13 mouse cellular contexts compared by ENCODE assay signal in the genomic region with DNA sequence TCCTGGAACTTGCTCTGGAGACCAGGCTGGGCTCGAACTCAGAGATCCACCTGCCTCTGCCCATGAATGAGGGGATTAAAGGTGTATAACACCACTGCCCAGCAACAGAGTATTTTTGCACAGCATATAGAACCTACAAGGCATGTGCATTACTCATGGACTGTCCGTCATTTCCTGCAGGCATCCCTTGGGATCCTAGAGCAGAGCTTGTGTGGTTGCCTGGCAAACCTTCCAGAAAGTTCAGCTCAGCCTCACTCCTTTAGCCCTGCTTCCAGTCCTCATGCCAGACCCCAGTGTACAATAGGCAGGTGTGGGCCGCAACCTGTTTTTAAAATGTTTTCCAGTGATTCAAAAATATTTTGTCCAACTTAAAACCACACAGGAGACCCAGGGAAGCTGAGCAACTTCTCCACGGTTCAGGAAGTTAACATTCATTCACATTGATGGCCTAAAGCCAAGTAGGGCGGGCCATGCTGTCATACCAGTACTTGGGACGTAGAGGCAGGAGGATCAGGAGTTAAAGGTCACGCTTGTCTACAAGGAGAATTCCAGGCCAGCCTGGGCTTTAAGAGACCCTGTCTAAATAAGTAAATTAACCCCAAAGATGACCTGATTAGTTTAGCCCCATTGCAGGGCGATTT. TPM values are rescaled to one million over a fixed set of nuclear protein-coding genes. Genes with fewer than 3 reads are reported as not detected.
DNase-seq lines count a peak whose midpoint lies in the region; ATAC-seq and TF ChIP-seq lines count a peak whose summit lies in the region.
"Had no signal": no experiment of that assay in that cellular context is flagged by ENCODE, and none has a peak within 500 bp of the region (broad histone marks: within the 10 kb centered on the region; RNA-seq: fewer than 3 reads in every experiment).

No protein-coding gene starts in this region.

- H3K4me2 ChIP-seq in intestine, embryonic 16.5 days (ENCODE audit: low read depth, low read length) = no peak overlapping the region
- H3K4me2 ChIP-seq in intestine, embryonic 15.5 days (replicated peaks) = no peak overlapping the region
- no peak overlapping the region for H3K4me2 ChIP-seq in kidney, embryonic 16.5 days (replicated peaks; ENCODE audit: low read depth, low read length)
- H3K4me2 ChIP-seq in hindbrain, embryonic 14.5 days (replicated peaks) = no peak overlapping the region
- H3K4me2 ChIP-seq: heart, embryonic 13.5 days; neural tube, embryonic 12.5 days had no signal

- intact Hi-C loops in left cerebral cortex, adult 2 months (cut with DNase I) = no loop called here

- no peak overlapping the region for H3K27ac ChIP-seq in intestine, embryonic 16.5 days (ENCODE audit: low read length)
- H3K27ac ChIP-seq in intestine, embryonic 15.5 days = no peak overlapping the region
- no peak overlapping the region for H3K27ac ChIP-seq in kidney, embryonic 16.5 days (ENCODE audit: low read length)
- no peak overlapping the region for H3K27ac ChIP-seq in left cerebral cortex, adult 2 months
- no peak overlapping the region for H3K27ac ChIP-seq in hindbrain, embryonic 14.5 days
- H3K27ac ChIP-seq: heart, embryonic 13.5 days; neural tube, embryonic 12.5 days had no signal

- no peaks in the 10 kb centered on the region for H3K27me3 ChIP-seq in intestine, embryonic 16.5 days (replicated peaks; ENCODE audit: control insufficient read depth, insufficient read depth, low read length)
- no peaks in the 10 kb centered on the region for H3K27me3 ChIP-seq in intestine, embryonic 15.5 days (replicated peaks)
- H3K27me3 ChIP-seq in kidney, embryonic 16.5 days (ENCODE audit: insufficient read depth, low read length) = no peaks in the 10 kb centered on the region
- H3K27me3 ChIP-seq in hindbrain, embryonic 14.5 days (ENCODE audit: control insufficient read depth, insufficient read depth, low read length) = no peaks in the 10 kb centered on the region
- H3K27me3 ChIP-seq: heart, embryonic 13.5 days; neural tube, embryonic 12.5 days had no signal

- WGBS in intestine, embryonic 16.5 days = 55% methylated on average over 8 of the region's 8 CpGs
- 52% methylated on average over 8 of the region's 8 CpGs for WGBS in intestine, embryonic 15.5 days
- WGBS in kidney, embryonic 16.5 days = 48% methylated on average over 8 of the region's 8 CpGs
- 58% methylated on average over 8 of the region's 8 CpGs for WGBS in hindbrain, embryonic 14.5 days

- H3K9me3 ChIP-seq in intestine, embryonic 16.5 days (ENCODE audit: control insufficient read depth, low read length) = no peaks in the 10 kb centered on the region
- H3K9me3 ChIP-seq in intestine, embryonic 15.5 days = no peaks in the 10 kb centered on the region
- H3K9me3 ChIP-seq in kidney, embryonic 16.5 days (ENCODE audit: low read length) = no peaks in the 10 kb centered on the region
- no peaks in the 10 kb centered on the region for H3K9me3 ChIP-seq in hindbrain, embryonic 14.5 days (ENCODE audit: control insufficient read depth, low read length)
- H3K9me3 ChIP-seq: heart, embryonic 13.5 days; neural tube, embryonic 12.5 days had no signal

- H3K36me3 ChIP-seq in intestine, embryonic 16.5 days (ENCODE audit: control insufficient read depth, insufficient read depth, low read length) = no peaks in the 10 kb centered on the region
- H3K36me3 ChIP-seq in intestine, embryonic 15.5 days = no peaks in the 10 kb centered on the region
- H3K36me3 ChIP-seq in kidney, embryonic 16.5 days (ENCODE audit: insufficient read depth, low read length) = no peaks in the 10 kb centered on the region
- H3K36me3 ChIP-seq in hindbrain, embryonic 14.5 days (replicated peaks; ENCODE audit: control insufficient read depth, insufficient read depth) = no peaks in the 10 kb centered on the region
- H3K36me3 ChIP-seq: heart, embryonic 13.5 days; neural tube, embryonic 12.5 days had no signal

- peak; percentile 55; the same call in 1 of the 2 replicates for ATAC-seq in intestine, embryonic 16.5 days
- no peak for ATAC-seq in intestine, embryonic 15.5 days
- peak; percentile 42; the same call in 1 of the 2 replicates for ATAC-seq in kidney, embryonic 16.5 days (ENCODE audit: low FRiP score, low TSS enrichment)
- ATAC-seq in megakaryocyte progenitor cell, adult 5-6 weeks (replicated peaks; ENCODE audit: poor library complexity) = 0 out of 2 replicates have a peak, but pooled peaks have one; percentile 37
- no peak for ATAC-seq in hindbrain, embryonic 14.5 days (ENCODE audit: low FRiP score)
- ATAC-seq: forebrain, postnatal 0 days had no signal

- H3K4me3 ChIP-seq in intestine, embryonic 16.5 days (ENCODE audit: low read length) = no peak overlapping the region
- H3K4me3 ChIP-seq in intestine, embryonic 15.5 days (replicated peaks) = no peak overlapping the region
- no peak overlapping the region for H3K4me3 ChIP-seq in kidney, embryonic 16.5 days (ENCODE audit: low read length)
- no peak overlapping the region for H3K4me3 ChIP-seq in left cerebral cortex, adult 2 months
- no peak overlapping the region for H3K4me3 ChIP-seq in hindbrain, embryonic 14.5 days (replicated peaks; ENCODE audit: low read length)
- H3K4me3 ChIP-seq: heart, embryonic 13.5 days; neural tube, embryonic 12.5 days had no signal

- TF ChIP-seq CTCF in left cerebral cortex, adult 2 months (IDR thresholded peaks at IDR 0.05) = no peak

- peak; percentile 35 for DNase-seq in adrenal gland, postnatal 25 days
- DNase-seq in frontal cortex, postnatal 36 days (ENCODE audit: low spot score in 2 of 2) = no peak
- no peak for DNase-seq in left cerebral cortex, adult 2 months (ENCODE audit: extremely low spot score in 1 of 2, low spot score in 2 of 2)
- DNase-seq in hindbrain, embryonic 14.5 days (ENCODE audit: low spot score) = no peak
- DNase-seq: forebrain, postnatal 0 days; left cerebral cortex, postnatal 4 days; right cerebral cortex, postnatal 25 days had no signal

- no peaks in the 10 kb centered on the region for H3K4me1 ChIP-seq in intestine, embryonic 16.5 days (ENCODE audit: control insufficient read depth, insufficient read depth, low read length)
- H3K4me1 ChIP-seq in intestine, embryonic 15.5 days (replicated peaks) = no peaks in the 10 kb centered on the region
- H3K4me1 ChIP-seq in kidney, embryonic 16.5 days (ENCODE audit: insufficient read depth, low read length) = peaks cover 7% of the 10 kb centered on the region; the same call in 1 of the 2 replicates
- no peaks in the 10 kb centered on the region for H3K4me1 ChIP-seq in hindbrain, embryonic 14.5 days (replicated peaks; ENCODE audit: control insufficient read depth, insufficient read depth, low read length)
- H3K4me1 ChIP-seq: neural tube, embryonic 12.5 days had no signal

- H3K9ac ChIP-seq in intestine, embryonic 16.5 days (ENCODE audit: low read depth, low read length) = no peak overlapping the region
- H3K9ac ChIP-seq in intestine, embryonic 15.5 days = no peak overlapping the region
- H3K9ac ChIP-seq in kidney, embryonic 16.5 days (replicated peaks; ENCODE audit: low read length) = no peak overlapping the region
- no peak overlapping the region for H3K9ac ChIP-seq in hindbrain, embryonic 14.5 days
- H3K9ac ChIP-seq: forebrain, postnatal 0 days; heart, embryonic 13.5 days; neural tube, embryonic 12.5 days had no signal

RNA-seq across cellular contexts. Expression of a gene that starts 15.3 kb away (rescaled TPM):
- 31.2 and 37.4 TPM in 2 replicates for polyA plus RNA-seq in intestine, embryonic 16.5 days (2015; fragmentation: Nextera tagmentation; extraction: Ambion mirVana)
- polyA plus RNA-seq in intestine, embryonic 15.5 days (2015; fragmentation: Nextera tagmentation; extraction: Ambion mirVana) = 43.8 and 46.2 TPM in 2 replicates
- total RNA-seq in adrenal gland, postnatal 25 days (2021) = 91.5 and 114 TPM in 2 replicates
- 76.0 and 88.1 TPM in 2 replicates for polyA plus RNA-seq in kidney, embryonic 16.5 days (2015; fragmentation: Nextera tagmentation; extraction: Ambion mirVana)
- total RNA-seq in megakaryocyte progenitor cell, adult 5-6 weeks (2015) = 25.6 and 28.2 TPM in 2 replicates
- 17.2 and 24.2 TPM in 2 replicates for total RNA-seq in megakaryocyte progenitor cell, adult 5-6 weeks (2017)
- 10 to 100 TPM; 65.4 to 69.3 TPM for total RNA-seq in left cerebral cortex, adult 2 months (2021)
- 25.0 and 28.2 TPM in 2 replicates for polyA plus RNA-seq in hindbrain, embryonic 14.5 days (2014; fragmentation: Nextera tagmentation; extraction: Ambion mirVana)

Comparison
In these comparisons a context has a peak if more than half of its experiments do, and no peak if none do; other contexts are left out.
1. ATAC-seq: peak in intestine, embryonic 16.5 days (single experiment), kidney, embryonic 16.5 days (single experiment) and megakaryocyte progenitor cell, adult 5-6 weeks (single experiment); none in intestine, embryonic 15.5 days (single experiment) and hindbrain, embryonic 14.5 days (single experiment).